Mouse (Mus musculus) gastrocnemius, postnatal 25 days (tissue): ENCODE measurements at regions not wholly inside any gene's neighbourhood (a gene's known extent, or its start where the extent isn't known, plus 50 kb on each side); places are given as distances from the start of the nearest gene placed in this dataset.
"Not testable (repeated sequence)": the region's sequence is repeated elsewhere in the genome, so short reads cannot be mapped to it uniquely, and the experiment has no call there.

Source experiments
- DNase-seq: peaks from one replicate; pipeline ENCODE4 v3.0.0; 2022

DNA sequence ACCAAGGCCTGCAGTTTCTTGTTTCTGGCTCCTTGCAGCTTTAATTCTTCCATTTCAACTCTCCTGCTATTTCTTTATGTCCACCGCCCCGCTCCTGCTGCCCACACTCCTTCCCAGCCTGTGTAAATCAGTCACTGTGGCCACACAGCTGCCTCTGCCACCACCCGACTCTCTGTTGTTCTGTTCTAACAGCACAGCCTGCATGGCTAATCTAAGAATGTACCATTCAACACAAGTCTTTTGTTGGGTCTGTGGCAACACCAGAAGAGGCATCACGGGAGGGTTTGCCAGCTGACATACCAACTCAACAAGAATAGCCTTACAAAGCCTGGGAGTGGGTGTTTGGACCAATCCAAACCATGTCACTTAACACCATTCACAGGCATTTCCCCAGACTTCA, 264.9 kb upstream of the Pum3 start:
- no peak for DNase-seq

DNA sequence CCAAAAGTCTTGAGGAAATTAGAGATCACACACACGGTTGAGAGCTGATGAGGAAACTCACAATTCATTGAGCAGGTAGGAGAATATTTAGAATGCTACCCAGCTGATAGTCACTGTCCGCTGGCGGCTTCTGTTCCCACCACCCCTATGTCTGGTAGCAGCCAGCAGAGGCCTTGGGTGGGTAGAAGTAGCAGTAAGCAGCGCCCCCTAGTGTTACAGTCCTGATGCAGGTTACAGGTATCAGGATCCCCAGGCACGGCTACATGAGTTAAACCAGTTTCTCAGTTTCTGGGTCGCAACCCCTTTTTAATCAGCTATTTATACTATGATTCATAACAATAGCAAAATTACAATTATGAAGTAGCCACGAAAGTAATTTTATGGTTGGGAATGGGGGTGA, 264.1 kb upstream of the Pum3 start:
- DNase-seq = no peak

DNA sequence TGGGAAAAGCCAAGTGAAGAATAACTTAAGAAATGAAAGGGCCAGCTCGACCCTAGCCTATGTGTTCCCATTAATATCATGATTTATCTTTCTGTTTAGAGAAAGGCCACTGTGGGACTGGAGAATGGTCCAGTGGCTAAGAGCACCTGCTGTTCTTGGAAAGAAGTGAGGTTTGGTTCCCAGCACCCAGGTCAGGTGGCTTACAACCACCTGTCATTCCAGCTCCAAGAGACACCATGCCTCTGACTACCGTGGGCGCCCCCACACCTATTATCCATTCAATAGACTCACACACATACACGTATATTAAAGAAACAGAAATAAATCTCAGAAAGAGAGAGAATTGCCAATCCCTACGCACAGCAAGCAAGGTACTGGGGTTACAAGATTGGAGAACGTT, 263.3 kb upstream of the Pum3 start:
- no peak for DNase-seq

DNA sequence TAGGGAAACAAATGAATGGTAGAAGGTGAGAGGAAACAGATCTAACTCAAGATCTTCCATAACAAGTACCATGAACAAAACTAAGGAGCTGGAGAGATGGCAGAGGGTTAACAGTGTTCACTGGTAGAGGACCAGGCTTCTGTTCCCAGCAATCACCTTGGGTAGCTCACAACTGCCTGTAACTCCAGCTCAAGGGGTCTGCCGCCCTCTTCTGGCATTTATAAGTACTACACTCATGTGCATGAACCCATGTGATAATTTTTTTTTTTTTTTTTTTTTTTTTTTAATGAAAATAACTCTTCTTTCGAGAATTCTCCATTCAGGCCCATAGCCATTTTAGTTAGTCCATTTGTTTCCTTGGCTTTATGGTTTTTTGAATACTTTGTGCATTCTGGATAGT, 253.8 kb upstream of the Pum3 start:
- DNase-seq = no peak

DNA sequence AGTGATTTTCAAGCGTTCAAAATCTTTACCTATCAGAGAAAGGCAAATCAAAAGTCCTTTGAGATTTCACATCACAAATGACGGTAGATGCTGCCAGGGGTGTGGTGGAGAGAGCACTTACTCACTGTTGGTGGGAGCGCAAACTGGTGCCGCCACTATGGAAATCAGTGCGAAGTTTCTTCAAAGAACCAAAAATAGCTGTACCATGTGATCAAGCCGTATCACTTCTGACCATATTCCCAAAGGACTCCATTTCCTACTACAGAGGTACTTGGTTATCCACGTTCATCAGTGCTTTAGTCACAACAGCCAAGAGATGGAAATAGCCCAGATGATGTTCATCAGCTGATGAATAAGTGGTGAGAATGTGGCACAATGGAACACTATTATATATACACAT, 249.8 kb upstream of the Pum3 start:
- DNase-seq = no peak

DNA sequence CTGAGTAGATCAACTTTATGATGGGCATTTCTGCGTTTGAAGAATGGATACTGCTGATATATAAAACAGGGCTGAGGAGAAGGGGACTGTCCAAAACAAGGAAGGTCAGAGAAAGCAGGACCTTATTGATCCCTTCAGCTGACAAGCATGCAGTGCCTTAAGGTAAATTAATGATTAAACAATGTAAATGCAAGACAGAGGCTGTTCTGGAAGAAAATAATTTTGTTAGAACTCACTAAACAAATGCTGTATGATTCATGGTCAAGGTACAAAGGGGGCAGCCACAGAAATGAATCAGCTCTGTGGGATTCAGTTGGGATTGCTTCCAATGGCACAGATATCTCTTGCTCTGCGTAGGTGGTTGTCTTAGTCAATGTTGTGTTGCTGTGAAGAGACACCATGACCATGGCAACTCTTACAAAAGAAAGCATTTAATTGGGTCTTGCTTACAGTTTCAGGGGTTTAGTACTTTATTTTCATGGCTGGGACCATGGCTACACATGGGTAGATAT, 243.1 kb upstream of the Pum3 start:
- DNase-seq = no peak

DNA sequence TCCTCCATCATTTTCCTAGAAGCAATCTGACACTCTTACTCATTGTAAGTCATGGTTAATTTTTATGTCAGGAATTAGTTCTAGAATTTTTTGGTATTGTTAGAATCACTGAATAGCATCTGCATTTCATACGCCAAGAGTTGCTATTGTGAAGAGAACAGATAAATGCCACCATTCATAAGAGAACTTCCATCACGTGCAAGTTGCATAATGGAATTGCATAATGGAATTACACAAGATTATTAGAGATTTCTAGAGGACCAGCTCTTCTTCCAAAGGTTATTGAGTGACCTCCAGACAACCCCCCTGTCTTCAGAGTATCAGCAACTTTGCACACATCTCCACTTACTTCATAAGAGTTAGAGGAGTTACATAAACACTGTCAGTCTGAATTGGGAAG, 233.7 kb upstream of the Pum3 start:
- no peak for DNase-seq

DNA sequence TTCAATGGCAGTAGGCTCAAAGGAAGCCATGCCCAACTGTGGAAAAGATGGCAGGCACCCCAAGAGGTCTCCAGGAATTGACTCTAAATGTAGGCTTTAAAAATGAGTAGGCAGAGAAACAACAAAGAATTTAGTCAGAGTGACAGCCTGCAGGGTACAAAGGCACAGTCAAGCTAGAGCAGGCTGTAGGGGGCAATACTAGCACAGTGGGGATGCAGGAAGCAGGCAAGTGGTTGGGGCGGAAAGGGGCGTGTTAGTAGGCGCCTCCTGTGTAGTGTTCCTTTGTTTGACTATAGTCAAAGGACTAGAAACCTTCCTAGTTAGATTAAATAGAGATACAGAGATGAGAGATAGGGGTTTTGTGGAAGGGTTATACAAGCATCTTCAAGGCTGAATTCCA, 211.4 kb upstream of the Pum3 start:
- DNase-seq = no peak

DNA sequence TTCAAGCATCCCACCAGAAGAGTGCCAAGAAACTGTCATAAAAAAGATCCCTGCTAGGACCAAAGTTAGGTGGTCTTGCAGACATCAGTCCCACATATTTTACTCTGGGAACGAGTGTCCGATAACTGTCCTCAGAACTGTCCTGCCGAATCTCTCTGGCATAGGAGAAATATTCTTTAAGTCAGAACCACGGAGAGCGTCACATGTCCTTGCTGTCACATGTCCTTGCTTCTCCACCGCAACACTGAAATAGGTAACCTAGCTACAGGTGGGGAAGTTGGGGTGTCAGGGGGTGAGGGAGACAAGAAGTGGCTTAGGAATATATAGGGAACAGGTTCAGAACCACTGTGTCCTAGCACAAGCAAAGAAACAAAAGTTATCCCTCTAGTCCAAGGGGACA, 203.5 kb upstream of the Pum3 start:
- DNase-seq = no peak

DNA sequence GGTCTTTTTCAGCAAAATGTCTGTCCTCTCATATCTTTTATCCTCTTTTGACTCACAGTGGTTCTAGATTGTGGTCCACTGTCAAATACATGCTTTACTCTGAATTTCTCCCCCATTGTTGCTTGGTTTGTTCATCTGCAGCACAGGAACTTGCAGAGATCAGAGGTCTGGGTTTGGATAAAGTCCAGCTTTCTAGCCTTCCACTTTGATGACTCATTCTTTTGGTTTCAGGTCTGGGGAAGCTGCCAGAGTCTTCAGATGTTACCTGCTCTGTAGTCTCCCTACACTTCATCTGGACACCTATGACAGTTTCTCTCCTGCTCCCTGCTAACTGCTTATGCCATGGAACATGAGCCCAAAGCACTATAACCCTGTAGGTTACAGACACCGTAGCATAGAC, 198.0 kb upstream of the Pum3 start:
- DNase-seq = no peak

DNA sequence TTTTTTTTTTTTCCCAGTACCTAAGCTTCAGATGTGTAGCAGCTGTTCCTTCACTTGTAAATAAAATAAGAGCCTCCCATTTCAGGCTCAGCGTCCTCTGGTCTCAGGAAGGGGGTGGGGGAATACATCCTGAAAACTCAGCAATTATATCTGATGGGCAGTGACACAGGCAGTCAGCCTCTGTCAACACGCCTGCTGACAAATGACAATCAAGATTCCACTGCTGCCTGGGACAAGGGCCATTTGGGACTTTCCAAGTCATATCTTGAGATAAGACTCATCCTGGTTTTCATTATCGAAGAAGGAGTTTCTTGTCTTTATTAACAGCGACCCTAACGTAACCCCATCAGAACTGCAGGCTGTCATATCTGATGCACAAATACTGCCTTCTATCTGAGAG, 187.9 kb upstream of the Pum3 start:
- DNase-seq = no peak

DNA sequence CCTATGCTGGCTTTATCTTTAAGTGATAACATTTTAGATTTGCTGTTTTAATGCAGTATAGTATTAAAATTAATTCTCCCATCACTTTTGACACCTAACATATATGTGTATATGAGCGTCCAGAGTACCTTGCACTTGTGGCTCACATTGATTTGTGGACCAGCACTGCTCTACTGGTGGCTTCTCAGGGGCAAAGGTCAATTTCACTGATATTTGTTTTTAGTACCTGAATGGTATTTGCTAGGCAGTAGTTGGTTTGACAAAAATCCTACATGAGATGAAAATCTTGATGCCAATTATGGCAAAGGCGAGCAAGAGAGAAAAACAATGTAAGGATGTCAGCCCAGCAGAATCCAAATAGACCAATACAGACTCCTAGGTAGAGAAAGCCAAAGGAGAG, 177.3 kb upstream of the Pum3 start:
- no peak for DNase-seq

DNA sequence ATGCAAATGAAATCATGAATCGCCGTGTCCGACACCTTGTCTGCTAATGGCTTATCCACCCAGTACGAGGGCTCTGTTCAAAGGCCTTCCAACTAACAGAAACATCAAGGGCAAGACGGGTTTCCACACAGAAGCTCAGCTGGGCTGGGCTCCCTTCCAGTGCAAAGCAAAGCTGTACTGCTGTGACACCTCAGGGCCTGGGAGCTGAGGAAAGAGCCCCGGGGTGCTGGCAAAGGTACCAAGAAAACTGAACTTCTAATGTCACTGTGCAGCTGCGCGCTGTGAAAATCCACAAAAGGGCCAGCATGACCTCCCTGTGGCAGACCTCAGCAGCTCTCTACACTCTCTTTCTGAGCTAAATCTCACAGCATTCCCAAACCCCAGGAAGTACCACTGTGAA, 173.7 kb upstream of the Pum3 start:
- no peak for DNase-seq

DNA sequence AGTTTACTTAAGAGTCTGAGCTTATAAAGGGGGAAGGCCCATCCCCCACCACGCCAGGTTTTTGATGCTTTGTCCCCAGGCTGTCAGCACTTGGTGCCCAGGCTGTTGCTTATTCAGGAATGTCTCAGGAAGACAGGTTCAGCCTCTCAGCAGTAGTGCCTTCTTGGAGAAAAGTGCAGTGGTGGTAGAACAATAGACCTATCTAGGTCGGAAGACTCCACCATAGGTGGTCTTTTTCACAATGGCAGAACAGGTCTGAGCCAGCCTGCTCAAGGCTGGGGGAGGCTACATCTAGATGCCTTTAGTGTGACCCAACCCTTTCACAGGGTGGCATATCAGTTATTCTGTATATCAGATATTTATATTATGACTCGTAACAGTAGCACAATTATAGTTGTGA, 171.9 kb upstream of the Pum3 start:
- no peak for DNase-seq

DNA sequence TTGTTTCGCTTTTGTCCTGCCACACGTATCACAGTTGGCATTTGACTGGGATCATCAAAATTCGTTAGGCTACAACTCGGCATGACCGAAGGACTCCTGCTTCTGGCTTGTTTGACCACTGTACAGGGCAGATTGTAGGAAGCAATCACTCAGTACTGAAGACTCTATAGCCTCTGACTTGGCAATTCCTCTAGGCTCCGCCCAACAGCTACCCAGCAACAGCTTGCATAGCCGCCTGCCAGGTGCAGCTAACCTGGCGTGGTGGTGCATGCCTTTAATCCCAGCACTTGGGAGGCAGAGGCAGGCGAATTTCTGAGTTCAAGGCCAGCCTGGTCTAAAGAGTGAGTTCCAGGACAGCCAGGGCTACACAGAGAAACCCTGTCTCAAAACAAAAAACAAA, 170.8 kb upstream of the Pum3 start:
- DNase-seq = not testable (repeated sequence)

DNA sequence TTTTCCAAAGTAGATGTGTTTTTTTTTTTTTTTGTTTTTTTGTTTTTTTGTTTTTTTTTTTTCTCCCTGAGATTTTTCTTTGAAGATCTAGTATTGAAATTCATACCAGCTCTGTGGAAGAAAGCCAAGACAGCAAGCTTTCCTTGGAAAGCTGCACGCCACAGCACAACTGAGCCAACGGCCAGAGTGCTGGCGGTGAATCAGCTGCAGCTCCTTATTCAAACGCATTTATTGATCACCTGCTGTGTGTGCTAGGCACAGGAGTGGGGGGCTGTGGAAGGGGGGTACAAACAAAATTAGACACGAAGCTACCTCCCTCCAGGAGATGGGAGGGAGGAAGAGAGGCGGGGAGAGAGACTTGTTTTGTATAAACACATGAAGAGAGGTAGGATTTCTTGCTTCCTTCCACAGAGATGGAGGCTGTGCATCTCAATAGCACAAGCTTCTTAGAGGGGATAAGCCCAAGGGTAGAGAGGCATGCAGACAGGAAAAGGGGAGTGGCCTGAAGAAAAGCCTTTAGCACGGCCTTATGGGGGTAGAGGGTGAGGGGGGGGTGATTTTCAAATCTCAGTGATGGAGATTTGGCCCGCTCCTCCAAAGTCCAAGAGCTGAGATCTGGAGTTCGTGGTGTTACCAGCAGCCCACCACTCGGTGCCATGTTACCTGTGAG, 170.1 kb upstream of the Pum3 start:
- no peak for DNase-seq

DNA sequence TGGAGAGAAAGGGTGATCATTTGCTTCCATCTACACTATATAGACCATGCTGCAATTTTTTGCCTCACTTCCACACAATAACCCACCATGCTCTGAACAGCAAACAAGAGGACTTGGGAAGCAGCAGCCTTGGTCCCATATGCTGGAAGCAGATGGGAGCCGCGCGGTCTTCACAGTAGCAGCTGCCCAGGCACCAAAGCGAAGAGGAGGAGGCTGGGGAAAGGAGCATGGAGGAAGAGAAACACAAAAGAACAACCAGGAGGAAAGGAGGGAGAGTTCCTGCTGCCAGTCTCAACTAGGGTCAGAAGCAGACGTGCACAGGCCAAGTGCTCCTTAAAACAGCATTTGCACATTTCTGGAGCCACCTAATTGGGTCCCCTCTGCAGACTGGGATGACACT, 168.7 kb upstream of the Pum3 start:
- DNase-seq = no peak

DNA sequence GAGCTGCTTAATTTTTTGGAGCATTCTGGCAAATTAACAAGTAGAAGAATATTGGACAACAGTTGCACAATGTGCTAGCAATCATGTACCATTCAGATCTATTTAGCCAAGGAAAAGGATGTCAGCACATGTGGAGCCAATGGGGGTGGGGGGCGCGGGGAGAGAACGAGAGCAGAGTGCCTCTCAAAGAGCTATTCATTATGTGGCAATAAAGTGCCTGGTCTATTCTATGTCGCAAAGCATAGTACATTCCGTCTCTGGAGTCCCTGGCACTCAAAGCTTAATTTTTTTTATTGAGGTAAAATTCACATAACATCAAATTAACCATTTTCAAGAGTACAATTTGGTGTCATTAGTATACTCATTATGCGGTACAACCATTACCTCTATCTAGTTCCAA, 155.9 kb upstream of the Pum3 start:
- DNase-seq = no peak

DNA sequence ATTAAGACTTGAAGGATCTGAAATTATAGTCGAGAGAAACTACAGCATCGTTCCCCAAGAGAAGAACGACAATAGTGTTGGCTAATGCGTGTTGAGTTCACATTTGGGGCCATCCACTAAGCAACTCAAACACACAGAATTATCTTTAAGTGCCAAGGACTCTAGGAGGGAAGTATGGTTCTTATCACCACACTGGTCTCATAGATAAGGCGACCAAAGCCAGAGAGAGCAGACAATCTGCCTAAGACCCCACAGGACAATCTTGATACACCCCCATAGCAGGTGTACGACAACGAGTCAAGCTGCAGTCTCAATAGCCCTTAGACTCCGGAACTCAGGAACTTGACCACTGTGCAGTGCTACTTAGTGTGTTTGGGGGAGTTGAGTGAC, 152.5 kb upstream of the Pum3 start:
- DNase-seq = no peak

DNA sequence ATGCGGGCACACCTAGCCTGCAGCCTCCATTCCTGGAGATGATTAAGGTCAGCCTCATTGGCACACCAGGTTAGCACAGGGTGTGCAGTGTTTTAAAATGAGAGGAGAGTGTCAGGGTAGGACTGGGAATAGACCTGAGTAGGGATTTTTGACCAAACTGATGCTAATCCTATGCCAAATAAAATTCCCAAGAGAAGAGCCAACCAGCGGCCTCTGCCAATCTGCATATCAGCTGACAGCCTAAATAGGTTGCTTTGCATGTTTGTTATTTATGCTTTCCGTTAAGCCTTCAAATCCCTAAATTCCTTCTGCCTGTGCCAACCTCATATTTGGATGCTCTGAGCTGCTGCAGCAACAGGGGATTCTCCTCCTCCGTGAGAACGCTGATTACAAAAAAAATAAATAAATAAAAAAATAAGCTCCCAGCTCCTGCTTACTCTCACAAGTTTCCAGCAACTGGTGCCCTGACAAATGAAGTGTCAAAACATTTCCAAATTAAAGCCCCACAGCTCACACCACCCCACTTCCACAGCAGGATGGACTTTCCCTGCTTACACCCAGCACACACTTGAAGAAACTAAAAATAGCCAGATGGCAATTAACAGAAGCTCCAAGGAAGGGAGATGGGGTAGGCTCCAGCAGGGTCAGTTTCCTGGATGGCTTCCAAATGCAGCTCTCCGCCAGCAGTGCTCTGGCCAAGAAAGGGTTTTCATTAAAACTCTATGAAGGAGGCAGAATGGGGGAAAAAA, 151.9 kb upstream of the Pum3 start:
- no peak for DNase-seq

DNA sequence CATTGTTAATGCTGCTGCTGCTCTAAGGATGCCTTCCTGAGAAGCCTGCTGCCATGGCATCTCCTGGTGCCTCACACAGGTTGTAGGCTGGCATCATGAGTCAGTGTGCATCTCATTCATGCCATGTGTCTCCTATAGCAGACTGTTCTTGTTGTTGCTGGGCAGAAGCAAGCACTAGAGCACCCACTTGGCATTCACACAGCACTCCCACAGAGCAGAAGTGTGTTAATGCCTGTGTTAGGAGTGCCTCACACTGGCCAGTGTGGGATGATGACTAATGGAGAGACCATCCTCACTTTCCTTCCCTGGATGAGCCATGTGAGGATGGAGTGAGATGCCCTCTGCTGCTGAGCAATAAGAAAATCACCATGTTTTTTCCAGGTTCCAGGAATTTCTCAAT, 146.9 kb upstream of the Pum3 start:
- no peak for DNase-seq

DNA sequence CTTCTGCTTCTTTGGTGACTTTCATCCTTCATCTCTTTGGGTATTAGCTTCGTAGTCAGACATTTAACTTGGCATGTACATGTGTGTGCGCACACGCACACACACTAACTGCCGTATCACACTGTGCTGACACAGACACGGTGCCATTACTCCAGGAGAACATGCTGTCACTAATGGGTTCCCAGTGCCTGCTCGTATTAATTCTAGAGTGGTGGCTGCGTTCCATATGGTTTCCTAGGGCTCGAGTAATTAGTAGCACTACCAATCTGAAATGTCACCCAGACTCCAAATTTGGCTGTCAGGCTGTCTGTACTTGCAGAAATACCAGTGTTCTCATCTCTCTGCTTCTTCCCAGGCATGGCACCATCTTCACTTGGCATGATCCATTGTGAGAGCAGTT, 137.3 kb upstream of the Pum3 start:
- no peak for DNase-seq

DNA sequence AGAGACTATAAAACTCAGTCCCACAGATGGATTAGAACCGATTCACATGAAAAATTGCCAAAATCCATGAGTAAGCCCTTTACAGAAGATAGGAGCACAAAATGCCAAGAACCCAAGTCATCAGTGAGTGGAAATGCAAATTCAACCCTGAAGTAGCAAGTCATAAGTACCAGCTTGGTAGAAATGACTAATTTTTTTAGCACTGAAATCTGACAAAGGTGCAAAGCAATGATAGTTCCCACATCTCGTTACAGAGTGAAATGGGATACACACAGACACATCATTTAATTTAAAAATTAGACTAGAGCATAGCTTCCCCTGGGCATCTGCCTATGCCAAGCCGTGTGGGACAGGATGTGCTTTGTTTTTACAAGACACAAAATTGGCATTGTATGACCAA, 136.4 kb upstream of the Pum3 start:
- no peak for DNase-seq

DNA sequence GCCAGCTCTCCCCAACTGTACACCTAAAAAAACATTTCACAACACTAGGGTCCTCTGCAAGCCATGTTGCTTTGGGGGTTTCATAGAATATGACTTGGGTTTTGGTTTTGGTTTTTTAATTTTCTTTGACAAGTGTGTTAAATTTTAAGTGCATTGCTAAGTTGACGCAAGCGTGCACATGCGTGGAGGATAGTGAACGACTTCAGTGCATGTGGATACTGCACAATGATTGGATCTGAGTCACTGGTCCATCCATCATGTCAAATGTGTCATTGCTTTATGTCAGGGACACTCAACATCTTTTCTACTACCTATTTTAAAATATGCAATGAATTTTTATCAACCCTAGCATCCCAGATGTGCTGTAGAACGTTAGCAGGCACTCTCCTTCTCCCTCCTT, 134.5 kb upstream of the Pum3 start:
- DNase-seq = no peak
